Mouse (Mus musculus) MEL (cell line): ENCODE measurements around the gene Dydc1. TPM values are rescaled to one million over a fixed set of nuclear protein-coding genes. Genes with fewer than 3 reads are reported as not detected.

Experiments
- DNase-seq: peaks from one replicate; pipeline ENCODE4 v3.0.0; 2011; ENCODE audit warnings: low read depth, low spot score
- H3K27ac ChIP-seq: 2 replicates; pipeline ENCODE4 v1.5.1; 2012; ENCODE audit warnings: low read depth, mild to moderate bottlenecking, control low read depth, low read length, moderate library complexity; ENCODE audit not compliant: control insufficient read depth
- H3K27me3 ChIP-seq, 2 experiments: fragments of 150-350 bp in 1 of 2; sonication (generic) in 1 of 2; 2 replicates each; pipeline ENCODE4 v1.6.1; 2012; ENCODE audit warnings: low read length in 2 of 2, mild to moderate bottlenecking in 2 of 2, improper control_type of control experiment in 1 of 2, moderate library complexity in 1 of 2; ENCODE audit not compliant: insufficient read depth in 2 of 2, control insufficient read depth in 1 of 2
- H3K36me3 ChIP-seq, 2 experiments: 2 replicates each; pipeline ENCODE4 v1.6.1; 2012 to 2014; ENCODE audit warnings: low read length in 2 of 2, improper control_type of control experiment in 1 of 2, inconsistent platforms in 1 of 2, mild to moderate bottlenecking in 1 of 2; ENCODE audit not compliant: insufficient read depth in 2 of 2, control insufficient read depth in 1 of 2
- H3K4me1 ChIP-seq, 2 experiments: fragments of 150-350 bp in 1 of 2; sonication (generic) in 1 of 2; 2 replicates each; pipeline ENCODE4 v1.6.1; 2012; ENCODE audit warnings: low read length in 2 of 2, improper control_type of control experiment in 1 of 2, mild to moderate bottlenecking in 1 of 2; ENCODE audit not compliant: insufficient read depth in 2 of 2, control insufficient read depth in 1 of 2
- H3K4me3 ChIP-seq, 2 experiments: fragments of 150-350 bp in 1 of 2; sonication (generic) in 1 of 2; 2 replicates each; pipeline ENCODE4 v1.5.1; 2012; ENCODE audit warnings: low read depth in 2 of 2, low read length in 2 of 2, mild to moderate bottlenecking in 2 of 2, moderate library complexity in 2 of 2, control low read depth in 1 of 2, improper control_type of control experiment in 1 of 2; ENCODE audit not compliant: control insufficient read depth in 1 of 2, insufficient read depth in 1 of 2
- H3K79me2 ChIP-seq: 2 replicates; pipeline ENCODE4 v1.6.1; 2012; ENCODE audit warnings: mild to moderate bottlenecking, low read length, moderate library complexity; ENCODE audit not compliant: control insufficient read depth, poor library complexity, insufficient read depth
- H3K9ac ChIP-seq: 2 replicates; pipeline ENCODE4 v1.6.1; 2012; ENCODE audit warnings: low read depth, mild to moderate bottlenecking, control low read depth, low read length, moderate library complexity; ENCODE audit not compliant: control insufficient read depth, poor library complexity, severe bottlenecking
- H3K9me3 ChIP-seq: fragments of 150-350 bp; sonication (generic); replicated peaks from 2 replicates; pipeline ENCODE4 v1.6.1; 2012; ENCODE audit warnings: mild to moderate bottlenecking, low read length, improper control_type of control experiment, moderate library complexity; ENCODE audit not compliant: insufficient read depth
- BHLHE40 ChIP-seq: IDR thresholded peaks from 2 replicates; pipeline ENCODE4 v1.6.1; 2012; ENCODE audit warnings: low read depth, mild to moderate bottlenecking, inconsistent platforms, low read length, improper control_type of control experiment, borderline replicate concordance
- CHD1 ChIP-seq: IDR thresholded peaks from 2 replicates; pipeline ENCODE4 v1.6.1; 2012; ENCODE audit warnings: low read depth, mild to moderate bottlenecking, inconsistent platforms, low read length, improper control_type of control experiment
- CHD2 ChIP-seq: IDR thresholded peaks from 2 replicates; pipeline ENCODE4 v1.6.1; 2011; ENCODE audit warnings: low read length, improper control_type of control experiment
- CTCF ChIP-seq, 3 experiments: IDR thresholded peaks in 2 of 3; conservative IDR thresholded peaks in 1 of 3; 2 replicates each; pipeline ENCODE4 v1.5.1; 2011 to 2012; ENCODE audit warnings: low read length in 3 of 3, low read depth in 2 of 3, mild to moderate bottlenecking in 2 of 3, improper control_type of control experiment in 1 of 3, inconsistent platforms in 1 of 3, mixed read lengths in 1 of 3, moderate library complexity in 1 of 3; ENCODE audit not compliant: control insufficient read depth in 1 of 3, insufficient read depth in 1 of 3, poor library complexity in 1 of 3, severe bottlenecking in 1 of 3
- E2F4 ChIP-seq: IDR thresholded peaks from 2 replicates; pipeline ENCODE4 v1.6.1; 2011; ENCODE audit warnings: low read depth, low read length, improper control_type of control experiment, borderline replicate concordance
- ELF1 ChIP-seq: IDR thresholded peaks from 2 replicates; pipeline ENCODE4 v1.6.1; 2014; ENCODE audit warnings: low read depth, mild to moderate bottlenecking, inconsistent platforms, low read length, improper control_type of control experiment, moderate library complexity
- ETS1 ChIP-seq: IDR thresholded peaks from 2 replicates; pipeline ENCODE4 v1.6.1; 2012; ENCODE audit warnings: low read depth, mild to moderate bottlenecking, inconsistent platforms, low read length, improper control_type of control experiment, moderate library complexity
- GABPA ChIP-seq: IDR thresholded peaks from 2 replicates; pipeline ENCODE4 v1.6.1; 2012; ENCODE audit warnings: low read depth, mild to moderate bottlenecking, inconsistent platforms, low read length, improper control_type of control experiment, moderate library complexity
- GATA1 ChIP-seq: IDR thresholded peaks from 2 replicates; pipeline ENCODE4 v1.6.1; 2011; ENCODE audit warnings: low read depth, low read length, improper control_type of control experiment
- HCFC1 ChIP-seq: IDR thresholded peaks from 2 replicates; pipeline ENCODE4 v1.6.1; 2012; ENCODE audit warnings: low read depth, mild to moderate bottlenecking, inconsistent platforms, low read length, improper control_type of control experiment, moderate library complexity
- JUND ChIP-seq: IDR thresholded peaks from 2 replicates; pipeline ENCODE4 v1.6.1; 2011; ENCODE audit warnings: low read depth, mild to moderate bottlenecking, improper control_type of control experiment, low read length
- KAT2A ChIP-seq: conservative IDR thresholded peaks from 2 replicates; pipeline ENCODE4 v1.6.1; 2012; ENCODE audit warnings: low read depth, low read length, improper control_type of control experiment, inconsistent platforms
- MAFK ChIP-seq: IDR thresholded peaks from 2 replicates; pipeline ENCODE4 v1.6.1; 2011; ENCODE audit warnings: low read depth, mild to moderate bottlenecking, low read length, improper control_type of control experiment, borderline replicate concordance
- MAX ChIP-seq: IDR thresholded peaks from 2 replicates; pipeline ENCODE4 v1.6.1; 2011; ENCODE audit warnings: low read length, improper control_type of control experiment
- MAZ ChIP-seq: IDR thresholded peaks from 2 replicates; pipeline ENCODE4 v1.6.1; 2012; ENCODE audit warnings: low read depth, mild to moderate bottlenecking, inconsistent platforms, low read length, improper control_type of control experiment
- MYB ChIP-seq: IDR thresholded peaks from 2 replicates; pipeline ENCODE4 v1.6.1; 2011; ENCODE audit warnings: mild to moderate bottlenecking, low read depth, low read length, improper control_type of control experiment
- MYC ChIP-seq: IDR thresholded peaks from 2 replicates; pipeline ENCODE4 v1.6.1; 2011; ENCODE audit warnings: low read depth, mild to moderate bottlenecking, low read length, improper control_type of control experiment, moderate library complexity
- NELFE ChIP-seq: IDR thresholded peaks from 2 replicates; pipeline ENCODE4 v1.6.1; 2011; ENCODE audit warnings: low read depth, low read length, improper control_type of control experiment
- NRF1 ChIP-seq: IDR thresholded peaks from 2 replicates; pipeline ENCODE4 v1.6.1; 2014; ENCODE audit warnings: low read depth, mild to moderate bottlenecking, inconsistent platforms, low read length, improper control_type of control experiment, moderate library complexity; ENCODE audit not compliant: poor library complexity, insufficient read depth, severe bottlenecking
- RAD21 ChIP-seq: IDR thresholded peaks from 2 replicates; pipeline ENCODE4 v1.6.1; 2011; ENCODE audit warnings: mild to moderate bottlenecking, low read depth, low read length, improper control_type of control experiment
- SMC3 ChIP-seq: IDR thresholded peaks from 2 replicates; pipeline ENCODE4 v1.6.1; 2011; ENCODE audit warnings: low read depth, low read length, improper control_type of control experiment
- TAL1 ChIP-seq: IDR thresholded peaks from 2 replicates; pipeline ENCODE4 v1.6.1; 2012; ENCODE audit warnings: mild to moderate bottlenecking, inconsistent platforms, low read length, moderate library complexity, mixed read lengths
- TBP ChIP-seq: IDR thresholded peaks from 2 replicates; pipeline ENCODE4 v1.8.0; 2011; ENCODE audit warnings: low read depth, low read length, improper control_type of control experiment
- UBTF ChIP-seq: IDR thresholded peaks from 2 replicates; pipeline ENCODE4 v1.6.1; 2012; ENCODE audit warnings: low read depth, mild to moderate bottlenecking, inconsistent platforms, low read length, improper control_type of control experiment, moderate library complexity, borderline replicate concordance; ENCODE audit not compliant: insufficient read depth
- USF1 ChIP-seq: IDR thresholded peaks from 2 replicates; pipeline ENCODE4 v1.6.1; 2014; ENCODE audit warnings: low read depth, mild to moderate bottlenecking, inconsistent platforms, low read length, improper control_type of control experiment, moderate library complexity
- USF2 ChIP-seq, 2 experiments: IDR thresholded peaks; 2 replicates each; pipeline ENCODE4 v1.6.1; 2011 to 2012; ENCODE audit warnings: improper control_type of control experiment in 2 of 2, low read length in 2 of 2, borderline replicate concordance in 1 of 2, inconsistent platforms in 1 of 2, low read depth in 1 of 2, mild to moderate bottlenecking in 1 of 2; ENCODE audit not compliant: insufficient read depth in 1 of 2
- ZC3H11A ChIP-seq: IDR thresholded peaks from 2 replicates; pipeline ENCODE4 v1.6.1; 2012; ENCODE audit warnings: low read depth, mild to moderate bottlenecking, inconsistent platforms, low read length, improper control_type of control experiment
- ZMIZ1 ChIP-seq: IDR thresholded peaks from 2 replicates; pipeline ENCODE4 v1.6.1; 2012; ENCODE audit warnings: low read depth, mild to moderate bottlenecking, inconsistent platforms, low read length, improper control_type of control experiment, moderate library complexity
- polyA plus RNA-seq, 2 experiments: library from polyadenylated mRNA; stranded (reverse) in 1 of 2; unstranded in 1 of 2; fragments of >175 nt in 1 of 2; fragments of >200 nt in 1 of 2; gene quantifications; 2 replicates each; pipeline versions ENCODE4 v1.2.1 to v1.2.4; 2012; ENCODE audit warnings: low replicate concordance in 2 of 2, low read depth in 1 of 2; ENCODE audit not compliant: insufficient read length in 2 of 2, insufficient read depth in 1 of 2, missing spikeins in 1 of 2
- total RNA-seq: library from RNA; depleted of rRNA; stranded (reverse); fragments of 300-350 nt; gene quantifications from 2 replicates; pipeline ENCODE4 v1.2.3, GENCODE M21; 2012

Dydc1 gene
- total and polyA plus RNA-seq, 3 experiments: not detected

GRCm38 (mm10) chr14:41030989-41031513, 41.7 kb upstream of the Dydc1 start:
- peaks cover 0 to 3% of the 10 kb centered on the region in 2 experiments; a peak in 2 of 4 replicates for H3K36me3 ChIP-seq
- TF ChIP-seq E2F4: no peak
- TF ChIP-seq GABPA: no peak
- no peak for TF ChIP-seq TBP
- TF ChIP-seq MYC: no peak
- TF ChIP-seq USF2 (IDR thresholded peaks at IDR 0.05; ENCODE audit: borderline replicate concordance in 1 of 2, insufficient read depth in 1 of 2, low read depth in 1 of 2, low read length in 2 of 2): no peak
- no peak for TF ChIP-seq MYB
- no peak for TF ChIP-seq UBTF
- no peak for TF ChIP-seq ELF1
- TF ChIP-seq MAZ: no peak
- TF ChIP-seq MAX: no peak
- TF ChIP-seq ZMIZ1: no peak
- TF ChIP-seq CHD1: no peak
- TF ChIP-seq JUND: no peak
- no peak for TF ChIP-seq CHD2
- TF ChIP-seq GATA1: no peak
- no peak for TF ChIP-seq SMC3
- TF ChIP-seq USF1: no peak
- no peak for TF ChIP-seq NELFE
- TF ChIP-seq CTCF (IDR thresholded peaks at IDR 0.05 in 2 of 3, conservative IDR thresholded peaks at IDR 0.05 in 1 of 3; ENCODE audit: control insufficient read depth in 1 of 3, insufficient read depth in 1 of 3, low read depth in 2 of 3, low read length in 3 of 3, poor library complexity in 1 of 3, severe bottlenecking in 1 of 3): no peak
- H3K9ac ChIP-seq: no peak overlapping the region
- DNase-seq: no peak
- no peaks in the 10 kb centered on the region for H3K27me3 ChIP-seq
- H3K27ac ChIP-seq: no peak overlapping the region
- no peak overlapping the region for H3K4me3 ChIP-seq
- no peaks in the 10 kb centered on the region for H3K79me2 ChIP-seq
- peaks cover 0 to 5% of the 10 kb centered on the region in 2 experiments; a peak in 2 of 4 replicates for H3K4me1 ChIP-seq
- H3K9me3 ChIP-seq: no peaks in the 10 kb centered on the region

- Histone ChIP-seq H3K9me3 (no peaks in the 10 kb centered on the region), H3K4me1 (no peaks in the 10 kb centered on the region), H3K27me3 (no peaks in the 10 kb centered on the region; a peak in 2 of 4 replicates), H3K79me2 (no peaks in the 10 kb centered on the region), H3K9ac (no peak overlapping the region), H3K27ac (no peak overlapping the region), H3K36me3 (no peaks in the 10 kb centered on the region), H3K4me3 (no peak overlapping the region)
- DNase-seq: peak; percentile 81
- TF ChIP-seq SMC3 (peak; percentile 91), GATA1 (no peak), HCFC1 (no peak), MAFK (no peak), ETS1 (no peak), MAZ (0 out of 2 replicates have a peak, but pooled peaks have one; percentile 21), CTCF (IDR thresholded peaks at IDR 0.05 in 2 of 3, conservative IDR thresholded peaks at IDR 0.05 in 1 of 3; ENCODE audit: control insufficient read depth in 1 of 3, insufficient read depth in 1 of 3, low read depth in 2 of 3, low read length in 3 of 3, poor library complexity in 1 of 3, severe bottlenecking in 1 of 3) (peak; percentile 59 to 87 (median 67); a peak in 5 of 6 replicates), NELFE (no peak), JUND (no peak), NRF1 (no peak), KAT2A (no peak), ZC3H11A (peak; percentile 91), TAL1 (no peak), USF1 (no peak), CHD2 (peak; percentile 43), BHLHE40 (0 out of 2 replicates have a peak, but pooled peaks have one; percentile 28), RAD21 (peak; percentile 92)
These were observed 39.3 kb upstream of the Dydc1 start for GRCm38 (mm10) chr14:41033135-41034110.
